Mouse (Mus musculus): Measurements from ENCODE around the gene Kank2. TPM values are rescaled to one million over a fixed set of nuclear protein-coding genes. Genes with fewer than 3 reads are reported as not detected.

The Kank2 gene
- polyA plus RNA-seq (2015; fragmentation: Nextera tagmentation; extraction: Ambion mirVana): 16.3 and 16.7 TPM in 2 replicates

DNA sequence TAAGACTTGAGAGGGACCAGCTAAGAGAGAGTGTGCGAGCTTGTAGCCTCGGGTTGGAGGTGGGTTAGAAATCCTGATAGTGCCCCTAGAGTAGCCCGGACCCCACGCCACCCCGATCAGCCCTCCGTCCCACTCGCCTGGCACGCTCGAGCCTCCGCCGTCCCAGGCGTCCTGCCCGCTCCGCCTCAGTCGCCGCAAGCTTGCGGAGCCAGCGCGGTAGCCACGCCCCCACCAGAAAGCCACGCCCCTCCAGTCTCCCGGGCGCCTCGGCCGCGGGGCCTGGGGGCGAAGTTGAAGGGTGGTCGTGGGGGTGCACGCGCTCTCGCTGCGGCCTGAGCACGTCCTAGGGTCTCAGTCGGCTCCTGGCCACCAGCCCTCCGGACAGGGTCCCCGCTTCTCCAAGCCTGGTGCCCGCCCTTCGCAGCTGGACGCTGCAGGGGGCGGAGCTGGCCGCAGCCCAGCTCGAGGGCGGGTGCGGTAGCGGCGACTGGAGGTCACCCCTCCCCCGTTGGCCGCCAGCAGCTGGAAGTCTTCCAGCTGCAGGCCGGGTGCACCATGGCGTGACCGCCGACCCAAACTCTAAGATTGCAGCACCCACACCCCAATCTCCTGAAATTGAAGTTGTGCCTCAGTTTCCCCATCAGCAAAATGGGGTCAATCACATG lies at the start of gene Kank2:
Gene Kank2 (minus strand): TSS at position 400 of the 665 bp plus-strand sequence.
- ATAC-seq: peak; percentile 90
- WGBS: under 1% methylated on average over 52 of the region's 52 CpGs
- peaks cover 25% of the 10 kb centered on the region for H3K36me3 ChIP-seq
- H3K4me2 ChIP-seq (replicated peaks): peak within 1 kb of the TSS; percentile 78
- H3K27ac ChIP-seq: peak within 1 kb of the TSS; percentile 94
- H3K4me1 ChIP-seq (replicated peaks): peaks cover 28% of the 10 kb centered on the region
- H3K4me3 ChIP-seq (replicated peaks): peak within 1 kb of the TSS; percentile 70
- H3K27me3 ChIP-seq (replicated peaks): no peaks in the 10 kb centered on the region
- no peaks in the 10 kb centered on the region for H3K9me3 ChIP-seq
- H3K9ac ChIP-seq: peak within 1 kb of the TSS; percentile 80

- H3K4me2 ChIP-seq (replicated peaks): peak overlapping the region; percentile 64
- H3K4me1 ChIP-seq (replicated peaks): peaks cover 48% of the 10 kb centered on the region
- H3K9me3 ChIP-seq: no peaks in the 10 kb centered on the region
- H3K27me3 ChIP-seq (replicated peaks): no peaks in the 10 kb centered on the region
- 32% methylated on average over 10 of the region's 10 CpGs for WGBS
- H3K27ac ChIP-seq: peak overlapping the region; percentile 93
- H3K9ac ChIP-seq: no peak overlapping the region
- no peak overlapping the region for H3K4me3 ChIP-seq (replicated peaks)
- 0 out of 2 replicates have a peak, but pooled peaks cover 5% of the 10 kb centered on the region for H3K36me3 ChIP-seq
- ATAC-seq: no peak
Observed at GRCm38 (mm10) chr9:21847926-21848325, 49.4 kb upstream of the Kank2 start.

DNA sequence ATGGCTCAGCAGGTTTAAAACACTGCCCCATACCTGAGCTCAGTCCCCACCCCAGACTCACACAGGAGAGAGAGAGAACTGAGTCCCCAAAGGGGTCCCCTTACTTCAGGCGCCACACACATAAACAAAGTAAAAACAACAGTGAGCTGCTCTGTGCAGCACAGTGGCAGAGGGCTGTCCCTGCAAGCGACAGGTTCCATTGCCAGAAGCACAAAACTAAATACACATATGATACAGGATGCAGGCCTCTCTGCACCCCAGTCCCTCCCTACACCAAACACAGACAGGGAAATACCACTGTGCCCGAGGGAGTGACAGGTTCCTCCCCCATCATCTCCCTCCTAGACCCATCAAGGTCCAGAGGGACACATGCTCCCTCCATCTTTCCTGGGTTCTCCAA lies 48.9 kb upstream of the Kank2 start:
- Histone ChIP-seq H3K36me3 (0 out of 2 replicates have a peak, but pooled peaks cover 5% of the 10 kb centered on the region), H3K9ac (peak overlapping the region; percentile 30; the same call in 1 of the 2 replicates), H3K4me3 (replicated peaks) (peak overlapping the region; percentile 24; the same call in 1 of the 2 replicates), H3K4me1 (replicated peaks) (peaks cover 49% of the 10 kb centered on the region), H3K9me3 (no peaks in the 10 kb centered on the region), H3K27ac (peak overlapping the region; percentile 93), H3K27me3 (replicated peaks) (no peaks in the 10 kb centered on the region), H3K4me2 (replicated peaks) (peak overlapping the region; percentile 64)
- no peak for ATAC-seq
- 34% methylated on average over 3 of the region's 3 CpGs for WGBS

DNA sequence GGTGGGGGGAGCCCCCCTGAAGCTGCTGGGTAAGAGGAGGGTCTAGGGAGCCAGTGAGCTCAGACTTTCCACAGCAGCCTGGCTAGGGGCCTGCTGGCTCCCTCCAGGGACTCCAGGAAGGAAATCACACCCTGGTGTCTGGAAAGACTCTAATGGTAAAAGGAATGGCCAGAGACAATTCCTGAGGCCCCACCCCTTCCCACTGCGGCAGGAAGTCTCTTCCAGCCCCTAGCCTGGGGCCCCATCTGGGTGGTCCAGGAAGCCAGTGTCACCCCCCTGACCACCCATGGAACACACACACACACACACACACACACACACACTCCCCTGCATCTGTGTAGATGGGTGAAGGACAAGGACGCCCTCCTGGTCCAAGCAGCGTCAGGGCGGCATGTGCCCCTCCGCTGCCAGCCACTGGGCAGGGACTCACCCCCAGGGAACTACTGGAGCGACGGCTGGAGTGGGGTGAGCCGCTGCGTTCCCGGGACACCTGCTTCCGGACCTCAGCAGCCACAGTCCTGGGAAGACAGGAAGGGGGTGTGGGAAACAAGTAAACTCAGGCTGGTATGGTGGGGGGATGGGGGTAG lies 48.3 kb upstream of the Kank2 start:
- Histone ChIP-seq H3K4me1 (replicated peaks) (peaks cover 50% of the 10 kb centered on the region), H3K27me3 (replicated peaks) (no peaks in the 10 kb centered on the region), H3K4me2 (replicated peaks) (peak overlapping the region; percentile 64), H3K4me3 (replicated peaks) (peak overlapping the region; percentile 24; the same call in 1 of the 2 replicates), H3K36me3 (0 out of 2 replicates have a peak, but pooled peaks cover 7% of the 10 kb centered on the region), H3K9me3 (no peaks in the 10 kb centered on the region), H3K9ac (peak overlapping the region; percentile 30; the same call in 1 of the 2 replicates), H3K27ac (peak overlapping the region; percentile 93)
- 28% methylated on average over 11 of the region's 11 CpGs for WGBS
- peak; percentile 69 for ATAC-seq

DNA sequence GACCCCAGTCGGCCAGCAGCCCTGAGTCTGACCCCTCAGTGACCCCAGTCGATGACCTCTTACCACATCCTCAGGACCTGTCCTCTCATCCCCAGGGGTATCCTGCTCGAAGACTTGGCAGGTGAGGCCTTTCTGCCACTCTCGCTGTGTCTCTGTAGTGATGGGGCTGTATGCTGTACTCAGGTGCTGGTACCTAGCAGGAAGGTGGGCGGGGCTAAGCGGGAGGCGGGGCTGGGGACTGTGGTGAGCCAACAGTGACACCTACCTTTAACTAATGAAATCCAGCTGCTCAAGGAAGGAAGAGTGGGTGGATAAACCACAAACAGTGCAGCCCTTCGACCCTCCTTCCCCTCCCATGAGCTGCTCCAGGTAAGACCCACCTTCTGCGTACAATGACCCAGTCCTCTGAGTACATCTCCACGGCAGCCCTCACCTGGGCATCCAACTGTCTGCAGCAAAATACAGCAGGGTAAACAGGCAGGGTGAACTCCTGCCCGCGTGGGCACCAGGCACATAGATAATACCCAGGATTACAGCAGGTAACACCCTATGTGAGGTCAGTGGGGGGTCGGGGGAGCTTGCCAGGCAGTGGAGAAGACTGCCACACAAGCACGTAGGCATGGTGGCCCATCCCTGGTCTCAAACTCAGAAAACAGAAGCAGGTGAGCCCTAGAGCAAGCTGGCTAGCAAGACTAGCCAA lies 47.0 kb upstream of the Kank2 start:
- H3K27ac ChIP-seq: no peak overlapping the region
- WGBS: 42% methylated on average over 14 of the region's 14 CpGs
- H3K4me3 ChIP-seq (replicated peaks): no peak overlapping the region
- ATAC-seq: 0 out of 2 replicates have a peak, but pooled peaks have one; percentile 21
- H3K4me1 ChIP-seq (replicated peaks): peaks cover 42% of the 10 kb centered on the region
- no peaks in the 10 kb centered on the region for H3K27me3 ChIP-seq (replicated peaks)
- no peak overlapping the region for H3K9ac ChIP-seq
- 0 out of 2 replicates have a peak overlapping the region, but pooled peaks have one; percentile 3 for H3K4me2 ChIP-seq (replicated peaks)
- H3K36me3 ChIP-seq: 0 out of 2 replicates have a peak, but pooled peaks cover 9% of the 10 kb centered on the region
- H3K9me3 ChIP-seq: no peaks in the 10 kb centered on the region

DNA sequence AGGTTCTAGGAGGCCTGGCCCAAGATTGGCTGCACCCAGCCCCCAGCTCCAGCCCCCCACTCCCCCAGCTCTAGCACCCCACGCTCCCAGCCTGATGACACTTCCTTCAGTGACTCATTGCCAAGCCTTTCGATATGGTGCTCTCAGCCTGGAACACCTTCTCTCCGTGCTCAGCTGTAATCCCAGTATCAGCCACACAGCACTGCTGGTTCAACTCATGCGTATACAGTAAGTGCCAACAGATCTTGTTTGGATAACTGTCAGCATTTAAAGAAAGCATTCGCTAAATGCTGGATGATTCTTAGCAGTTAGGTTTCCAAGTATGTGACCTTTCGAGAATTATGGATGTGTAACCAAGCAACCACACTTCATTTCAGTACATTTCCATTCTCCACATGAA lies 44.5 kb upstream of the Kank2 start:
- ATAC-seq: no peak
- no peak overlapping the region for H3K9ac ChIP-seq
- no peaks in the 10 kb centered on the region for H3K9me3 ChIP-seq
- H3K4me1 ChIP-seq (replicated peaks): peaks cover 35% of the 10 kb centered on the region
- no peak overlapping the region for H3K4me3 ChIP-seq (replicated peaks)
- H3K27ac ChIP-seq: peak overlapping the region; percentile 70
- WGBS: 57% methylated on average over 6 of the region's 6 CpGs
- H3K36me3 ChIP-seq: 0 out of 2 replicates have a peak, but pooled peaks cover 11% of the 10 kb centered on the region
- H3K27me3 ChIP-seq (replicated peaks): no peaks in the 10 kb centered on the region
- 0 out of 2 replicates have a peak overlapping the region, but pooled peaks have one; percentile 3 for H3K4me2 ChIP-seq (replicated peaks)

- Histone ChIP-seq H3K9ac (no peak overlapping the region), H3K27me3 (replicated peaks) (no peaks in the 10 kb centered on the region), H3K4me2 (replicated peaks) (0 out of 2 replicates have a peak overlapping the region, but pooled peaks have one; percentile 3), H3K27ac (peak overlapping the region; percentile 70), H3K4me3 (replicated peaks) (no peak overlapping the region), H3K9me3 (no peaks in the 10 kb centered on the region), H3K4me1 (replicated peaks) (peaks cover 28% of the 10 kb centered on the region), H3K36me3 (peaks cover 16% of the 10 kb centered on the region)
- ATAC-seq: 0 out of 2 replicates have a peak, but pooled peaks have one; percentile 13
- WGBS: 36% methylated on average over 5 of the region's 5 CpGs
Observed at GRCm38 (mm10) chr9:21842391-21842790, 43.8 kb upstream of the Kank2 start.

- ATAC-seq: no peak
- Histone ChIP-seq H3K4me2 (replicated peaks) (no peak overlapping the region), H3K9ac (no peak overlapping the region), H3K27me3 (replicated peaks) (no peaks in the 10 kb centered on the region), H3K4me1 (replicated peaks) (peaks cover 18% of the 10 kb centered on the region), H3K9me3 (no peaks in the 10 kb centered on the region), H3K36me3 (peaks cover 18% of the 10 kb centered on the region), H3K4me3 (replicated peaks) (no peak overlapping the region), H3K27ac (no peak overlapping the region)
- WGBS: 95% methylated on average over 6 of the region's 6 CpGs
Observed at GRCm38 (mm10) chr9:21841340-21841739, 42.8 kb upstream of the Kank2 start.

DNA sequence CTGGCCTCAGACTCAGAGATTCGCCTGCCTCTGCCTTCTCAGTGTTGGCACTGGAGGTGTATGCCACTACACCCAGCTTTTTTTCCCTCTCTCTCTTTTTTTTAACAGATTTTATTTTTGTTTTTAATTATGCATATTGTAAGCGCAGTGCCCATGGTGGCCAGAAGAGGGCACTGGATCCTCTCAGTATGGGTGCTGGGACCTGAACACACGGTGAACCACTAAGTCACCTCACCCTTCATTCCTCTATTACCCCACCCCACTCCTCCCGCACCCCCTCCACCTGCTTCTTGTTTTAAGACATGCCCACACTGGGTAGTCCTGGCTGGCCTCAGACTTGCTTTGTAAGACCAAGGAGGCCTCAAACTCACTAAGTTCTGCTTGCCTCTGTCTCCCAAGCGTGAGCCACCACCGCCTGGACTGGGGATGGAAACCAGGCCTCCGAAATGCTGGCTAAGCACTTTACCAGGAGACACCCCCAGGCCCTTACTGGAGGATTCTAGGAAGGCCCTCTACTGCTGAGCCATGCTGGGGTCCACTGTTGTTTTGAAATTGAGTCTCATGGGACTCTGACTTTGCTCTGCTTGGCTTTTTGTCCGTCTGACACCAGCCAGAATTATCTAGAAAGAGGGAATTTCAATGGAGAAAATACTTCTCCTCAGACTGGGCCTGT lies 41.7 kb upstream of the Kank2 start:
- no peaks in the 10 kb centered on the region for H3K9me3 ChIP-seq
- no peak for ATAC-seq
- H3K36me3 ChIP-seq: peaks cover 21% of the 10 kb centered on the region
- H3K27me3 ChIP-seq (replicated peaks): no peaks in the 10 kb centered on the region
- H3K4me1 ChIP-seq (replicated peaks): peaks cover 10% of the 10 kb centered on the region
- H3K9ac ChIP-seq: no peak overlapping the region
- no peak overlapping the region for H3K4me3 ChIP-seq (replicated peaks)
- H3K27ac ChIP-seq: no peak overlapping the region
- H3K4me2 ChIP-seq (replicated peaks): no peak overlapping the region
- 54% methylated on average over 8 of the region's 8 CpGs for WGBS

DNA sequence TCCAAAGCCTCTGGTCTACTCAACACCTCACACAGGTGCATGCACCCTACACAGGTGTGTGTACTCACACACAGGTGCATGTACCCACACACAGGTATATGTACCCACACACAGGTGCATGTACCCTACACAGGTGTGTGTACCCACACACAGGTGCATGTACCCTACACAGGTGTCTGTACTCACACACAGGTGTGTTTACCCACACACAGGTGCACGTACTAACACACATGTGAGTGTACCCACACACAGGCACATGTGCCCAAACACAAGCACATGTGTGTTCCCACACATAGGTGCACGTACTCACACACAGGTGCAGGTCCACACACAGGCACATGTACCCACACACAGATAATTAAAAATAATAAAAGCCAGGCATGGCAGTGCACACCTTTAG lies 39.1 kb upstream of the Kank2 start:
- 94% methylated on average over 2 of the region's 2 CpGs for WGBS
- no peak for ATAC-seq

DNA sequence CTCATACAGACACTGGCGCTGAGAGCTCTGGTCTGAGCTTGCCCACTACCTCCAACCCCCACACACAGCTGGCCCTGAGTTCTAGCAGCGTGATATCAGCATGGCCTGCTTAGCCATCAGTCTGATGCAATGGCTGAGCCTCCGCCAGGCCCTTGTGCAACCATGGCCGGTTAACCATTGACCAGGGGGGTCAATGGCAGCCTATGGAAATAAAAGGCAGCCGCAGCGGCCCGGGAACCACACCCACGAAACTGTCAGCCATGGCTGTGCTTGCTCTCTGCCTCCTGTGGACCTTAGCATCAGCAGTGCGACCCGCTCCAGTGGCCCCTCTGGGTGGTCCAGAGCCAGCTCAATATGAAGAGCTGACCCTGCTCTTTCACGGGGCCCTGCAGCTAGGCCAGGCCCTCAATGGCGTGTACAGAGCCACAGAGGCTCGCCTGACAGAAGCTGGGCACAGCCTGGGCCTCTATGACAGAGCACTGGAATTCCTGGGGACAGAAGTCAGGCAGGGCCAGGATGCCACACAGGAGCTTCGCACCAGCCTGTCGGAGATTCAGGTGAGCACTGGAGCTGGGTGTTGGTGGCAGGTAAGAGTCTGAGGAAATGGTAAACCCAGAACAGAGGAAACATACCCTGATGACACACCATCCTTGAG lies 36.8 kb upstream of the Kank2 start, which contains the start of gene Angptl8:
Gene Angptl8 (plus strand): TSS at position 253 of the 655 bp plus-strand sequence.
- Histone ChIP-seq H3K27ac (peak within 1 kb of the TSS; percentile 77), H3K4me2 (replicated peaks) (peak within 1 kb of the TSS; percentile 56), H3K9ac (peak within 1 kb of the TSS; percentile 39; the same call in 1 of the 2 replicates), H3K4me3 (replicated peaks) (peak within 1 kb of the TSS; percentile 34), H3K36me3 (peaks cover 23% of the 10 kb centered on the region), H3K4me1 (replicated peaks) (no peaks in the 10 kb centered on the region), H3K9me3 (no peaks in the 10 kb centered on the region), H3K27me3 (replicated peaks) (no peaks in the 10 kb centered on the region)
- ATAC-seq: peak; percentile 91
- WGBS: 71% methylated on average over 15 of the region's 15 CpGs

More for the DNA sequence above, 39.1 kb upstream of the Kank2 start:
- Histone ChIP-seq H3K9ac (no peak overlapping the region), H3K4me2 (replicated peaks) (no peak overlapping the region), H3K9me3 (no peaks in the 10 kb centered on the region), H3K27me3 (replicated peaks) (no peaks in the 10 kb centered on the region), H3K4me1 (replicated peaks) (peaks cover 7% of the 10 kb centered on the region), H3K36me3 (peaks cover 19% of the 10 kb centered on the region), H3K27ac (no peak overlapping the region), H3K4me3 (replicated peaks) (no peak overlapping the region)
